Mouse (Mus musculus): Measurements from ENCODE around the gene Plod1. TPM values are rescaled to one million over a fixed set of nuclear protein-coding genes. Genes with fewer than 3 reads are reported as not detected.

Plod1 gene
- polyA plus RNA-seq, 1 experiment from 2014 or later, result 48.4 TPM

- Histone ChIP-seq H3K27me3 (no peaks in the 10 kb centered on the region), H3K36me3 (no peaks in the 10 kb centered on the region), H3K4me3 (peak overlapping the region; percentile 56), H3K9ac (peak overlapping the region; percentile 72; the same call in 1 of the 2 replicates), H3K9me3 (no peaks in the 10 kb centered on the region), H3K4me2 (peak overlapping the region; percentile 75), H3K27ac (no peak overlapping the region), H3K4me1 (peaks cover 39% of the 10 kb centered on the region)
- no peak for ATAC-seq (ENCODE audit: borderline replicate concordance, extremely low read depth, low FRiP score, low TSS enrichment)
- WGBS, result 45% methylated on average over 3 of the region's 3 CpGs
These were observed 454 bp upstream of the Plod1 start for GRCm38 (mm10) chr4:147937021-147937420.

- H3K4me3 ChIP-seq, result peak overlapping the region; percentile 56
- no peak for ATAC-seq (ENCODE audit: borderline replicate concordance, extremely low read depth, low FRiP score, low TSS enrichment)
- no peaks in the 10 kb centered on the region for H3K9me3 ChIP-seq
- peak overlapping the region; percentile 72 for H3K9ac ChIP-seq
- H3K27ac ChIP-seq, result peak overlapping the region; percentile 56; the same call in 1 of the 2 replicates
- no peaks in the 10 kb centered on the region for H3K27me3 ChIP-seq
- no peaks in the 10 kb centered on the region for H3K36me3 ChIP-seq
- peak overlapping the region; percentile 75 for H3K4me2 ChIP-seq
- peaks cover 32% of the 10 kb centered on the region for H3K4me1 ChIP-seq
- WGBS, result 14% methylated on average over 9 of the region's 9 CpGs
These were observed 663 bp downstream of the Plod1 start for GRCm38 (mm10) chr4:147935904-147936303.

- Histone ChIP-seq H3K9ac (no peak overlapping the region), H3K27me3 (no peaks in the 10 kb centered on the region), H3K9me3 (no peaks in the 10 kb centered on the region), H3K36me3 (no peaks in the 10 kb centered on the region; the same call in 1 of the 2 replicates), H3K4me1 (peaks cover 24% of the 10 kb centered on the region), H3K4me3 (no peak overlapping the region), H3K27ac (no peak overlapping the region), H3K4me2 (no peak overlapping the region)
- ATAC-seq (ENCODE audit: borderline replicate concordance, extremely low read depth, low FRiP score, low TSS enrichment), result no peak
- 79% methylated on average over 4 of the region's 4 CpGs for WGBS
These were observed 2.0 kb downstream of the Plod1 start for GRCm38 (mm10) chr4:147934611-147935010.

- H3K4me1 ChIP-seq, result peaks cover 20% of the 10 kb centered on the region
- H3K4me3 ChIP-seq, result no peak overlapping the region
- no peak for ATAC-seq (ENCODE audit: borderline replicate concordance, extremely low read depth, low FRiP score, low TSS enrichment)
- H3K4me2 ChIP-seq, result no peak overlapping the region
- no peak overlapping the region for H3K27ac ChIP-seq
- H3K36me3 ChIP-seq, result no peaks in the 10 kb centered on the region; the same call in 1 of the 2 replicates
- 59% methylated on average over 3 of the region's 3 CpGs for WGBS
- no peaks in the 10 kb centered on the region for H3K27me3 ChIP-seq
- H3K9me3 ChIP-seq, result no peaks in the 10 kb centered on the region
- H3K9ac ChIP-seq, result no peak overlapping the region
These were observed 2.4 kb downstream of the Plod1 start for GRCm38 (mm10) chr4:147934134-147934533.

GRCm38 (mm10) chr4:147930946-147931345, 5.6 kb downstream of the Plod1 start:
- WGBS, result 96% methylated on average over 14 of the region's 14 CpGs
- H3K36me3 ChIP-seq, result no peaks in the 10 kb centered on the region; the same call in 1 of the 2 replicates
- ATAC-seq (ENCODE audit: borderline replicate concordance, extremely low read depth, low FRiP score, low TSS enrichment), result no peak

GRCm38 (mm10) chr4:147928540-147928939, 8.0 kb downstream of the Plod1 start:
- Histone ChIP-seq H3K27me3 (no peaks in the 10 kb centered on the region), H3K4me1 (no peaks in the 10 kb centered on the region), H3K9ac (no peak overlapping the region), H3K4me3 (no peak overlapping the region), H3K36me3 (no peaks in the 10 kb centered on the region; the same call in 1 of the 2 replicates), H3K9me3 (no peaks in the 10 kb centered on the region), H3K4me2 (no peak overlapping the region), H3K27ac (no peak overlapping the region)
- no peak for ATAC-seq (ENCODE audit: borderline replicate concordance, extremely low read depth, low FRiP score, low TSS enrichment)
- 73% methylated on average over 7 of the region's 7 CpGs for WGBS

More at GRCm38 (mm10) chr4:147930946-147931345, 5.6 kb downstream of the Plod1 start:
- Histone ChIP-seq H3K9ac (no peak overlapping the region), H3K27ac (no peak overlapping the region), H3K27me3 (no peaks in the 10 kb centered on the region), H3K4me1 (peaks cover 8% of the 10 kb centered on the region), H3K9me3 (no peaks in the 10 kb centered on the region), H3K4me3 (no peak overlapping the region), H3K4me2 (no peak overlapping the region)

- no peak overlapping the region for H3K4me2 ChIP-seq
- H3K27ac ChIP-seq, result no peak overlapping the region
- H3K4me1 ChIP-seq, result no peaks in the 10 kb centered on the region
- no peak for ATAC-seq (ENCODE audit: borderline replicate concordance, extremely low read depth, low FRiP score, low TSS enrichment)
- H3K9ac ChIP-seq, result no peak overlapping the region
- 29% methylated on average over 9 of the region's 9 CpGs for WGBS
- no peaks in the 10 kb centered on the region for H3K27me3 ChIP-seq
- no peak overlapping the region for H3K4me3 ChIP-seq
- H3K9me3 ChIP-seq, result no peaks in the 10 kb centered on the region
- H3K36me3 ChIP-seq, result no peaks in the 10 kb centered on the region; the same call in 1 of the 2 replicates
These were observed 8.4 kb downstream of the Plod1 start for GRCm38 (mm10) chr4:147928136-147928535.

GRCm38 (mm10) chr4:147927705-147928104, 8.9 kb downstream of the Plod1 start:
- no peaks in the 10 kb centered on the region; the same call in 1 of the 2 replicates for H3K36me3 ChIP-seq
- H3K4me3 ChIP-seq, result no peak overlapping the region
- no peak overlapping the region for H3K27ac ChIP-seq
- WGBS, result 32% methylated on average over 8 of the region's 8 CpGs
- no peaks in the 10 kb centered on the region for H3K27me3 ChIP-seq
- H3K9ac ChIP-seq, result no peak overlapping the region
- ATAC-seq (ENCODE audit: borderline replicate concordance, extremely low read depth, low FRiP score, low TSS enrichment), result peak; percentile 15; the same call in 1 of the 2 replicates
- H3K4me1 ChIP-seq, result no peaks in the 10 kb centered on the region
- no peaks in the 10 kb centered on the region for H3K9me3 ChIP-seq
- H3K4me2 ChIP-seq, result no peak overlapping the region

- Histone ChIP-seq H3K4me2 (no peak overlapping the region), H3K4me1 (no peaks in the 10 kb centered on the region), H3K9me3 (no peaks in the 10 kb centered on the region), H3K4me3 (no peak overlapping the region), H3K27me3 (no peaks in the 10 kb centered on the region), H3K36me3 (0 out of 2 replicates have a peak, but pooled peaks cover 5% of the 10 kb centered on the region), H3K27ac (no peak overlapping the region), H3K9ac (no peak overlapping the region)
- ATAC-seq (ENCODE audit: borderline replicate concordance, extremely low read depth, low FRiP score, low TSS enrichment), result no peak
- 72% methylated on average over 11 of the region's 11 CpGs for WGBS
These were observed 14.2 kb downstream of the Plod1 start for GRCm38 (mm10) chr4:147922341-147922740.

GRCm38 (mm10) chr4:147920973-147921372, 15.6 kb downstream of the Plod1 start:
- Histone ChIP-seq H3K4me3 (no peak overlapping the region), H3K36me3 (0 out of 2 replicates have a peak, but pooled peaks cover 5% of the 10 kb centered on the region), H3K4me1 (no peaks in the 10 kb centered on the region), H3K9me3 (no peaks in the 10 kb centered on the region), H3K9ac (no peak overlapping the region), H3K4me2 (no peak overlapping the region), H3K27ac (no peak overlapping the region), H3K27me3 (no peaks in the 10 kb centered on the region)
- ATAC-seq (ENCODE audit: borderline replicate concordance, extremely low read depth, low FRiP score, low TSS enrichment), result no peak
- 30% methylated on average over 10 of the region's 10 CpGs for WGBS

- Histone ChIP-seq H3K4me3 (no peak overlapping the region), H3K27ac (no peak overlapping the region), H3K9me3 (no peaks in the 10 kb centered on the region), H3K4me1 (no peaks in the 10 kb centered on the region), H3K36me3 (peaks cover 9% of the 10 kb centered on the region; the same call in 1 of the 2 replicates), H3K9ac (no peak overlapping the region), H3K27me3 (no peaks in the 10 kb centered on the region), H3K4me2 (no peak overlapping the region)
- ATAC-seq (ENCODE audit: borderline replicate concordance, extremely low read depth, low FRiP score, low TSS enrichment), result no peak
- 55% methylated on average over 7 of the region's 7 CpGs for WGBS
These were observed 18.0 kb downstream of the Plod1 start for GRCm38 (mm10) chr4:147918459-147919121.

- Histone ChIP-seq H3K27me3 (no peaks in the 10 kb centered on the region), H3K9ac (no peak overlapping the region), H3K9me3 (no peaks in the 10 kb centered on the region), H3K4me3 (no peak overlapping the region), H3K4me2 (no peak overlapping the region), H3K36me3 (peaks cover 5% of the 10 kb centered on the region; the same call in 1 of the 2 replicates), H3K27ac (no peak overlapping the region), H3K4me1 (peaks cover 4% of the 10 kb centered on the region)
- no peak for ATAC-seq (ENCODE audit: borderline replicate concordance, extremely low read depth, low FRiP score, low TSS enrichment)
- WGBS, result 73% methylated on average over 5 of the region's 5 CpGs
These were observed 27.1 kb downstream of the Plod1 start for GRCm38 (mm10) chr4:147909486-147909885.

All from lung, embryonic 15.5 days (tissue).